Mouse (Mus musculus): ENCODE data around the gene Rptor. TPM values are rescaled to one million over a fixed set of nuclear protein-coding genes. Genes with fewer than 3 reads are reported as not detected.

The Rptor gene
- 4.9 and 5.9 TPM in 2 replicates for polyA plus RNA-seq (2015; fragmentation: Nextera tagmentation; extraction: Ambion mirVana)

DNA sequence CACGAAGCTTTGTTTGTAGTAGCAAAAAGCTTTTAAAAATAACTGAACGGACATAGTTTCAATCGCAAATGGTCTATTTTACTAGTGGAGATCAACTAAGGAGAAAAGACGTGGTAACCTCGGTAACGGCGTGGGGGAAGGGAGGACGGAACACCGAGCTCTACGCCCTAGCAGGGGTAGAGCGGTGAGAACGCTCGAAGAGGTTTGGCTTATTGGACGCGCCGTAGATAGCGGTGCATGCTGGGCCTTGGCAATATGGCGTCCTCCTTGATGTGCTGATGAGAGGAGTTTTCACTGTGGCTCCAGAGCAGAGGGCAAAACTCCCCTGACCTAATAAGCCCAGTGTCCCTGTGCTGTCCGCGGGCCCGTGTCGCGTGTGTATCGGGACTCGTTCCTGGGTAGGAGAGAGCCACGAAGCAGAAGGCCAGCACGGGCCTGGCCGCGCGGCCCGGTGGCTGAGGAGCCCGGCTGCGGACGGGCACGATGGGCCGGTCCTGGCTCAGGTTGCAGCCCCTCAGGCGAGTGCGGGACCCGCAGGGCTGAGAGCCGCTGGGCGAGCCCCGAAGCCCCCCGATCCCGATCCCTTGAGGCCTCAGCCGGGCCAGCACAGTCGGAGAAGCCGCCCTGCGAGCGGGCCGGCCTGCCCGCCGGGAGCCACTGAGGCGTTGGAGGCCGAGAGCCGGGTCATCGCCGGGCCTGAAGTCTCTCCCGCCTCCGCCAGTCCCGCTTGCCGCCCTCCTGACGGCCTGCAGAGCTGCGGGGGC, at the start of gene Rptor:
TSS of gene Rptor (plus strand) at position 143 of the 764 bp plus-strand sequence.
- ATAC-seq (ENCODE audit: insufficient read depth) = peak; percentile 97
- peak within 1 kb of the TSS; percentile 99 for H3K4me3 ChIP-seq (replicated peaks)
- H3K9ac ChIP-seq = peak within 1 kb of the TSS; percentile 91
- WGBS (ENCODE audit: insufficient replicate concordance) = under 1% methylated on average over 63 of the region's 63 CpGs
- peak within 1 kb of the TSS; percentile 73 for H3K27ac ChIP-seq (replicated peaks)
- no peaks in the 10 kb centered on the region for H3K9me3 ChIP-seq (replicated peaks)
- peak within 1 kb of the TSS; percentile 90 for H3K4me2 ChIP-seq
- H3K4me1 ChIP-seq (replicated peaks) = peaks cover 22% of the 10 kb centered on the region
- peaks cover 4% of the 10 kb centered on the region for H3K36me3 ChIP-seq (replicated peaks)
- peaks cover under 1% of the 10 kb centered on the region; the same call in 1 of the 2 replicates for H3K27me3 ChIP-seq

DNA sequence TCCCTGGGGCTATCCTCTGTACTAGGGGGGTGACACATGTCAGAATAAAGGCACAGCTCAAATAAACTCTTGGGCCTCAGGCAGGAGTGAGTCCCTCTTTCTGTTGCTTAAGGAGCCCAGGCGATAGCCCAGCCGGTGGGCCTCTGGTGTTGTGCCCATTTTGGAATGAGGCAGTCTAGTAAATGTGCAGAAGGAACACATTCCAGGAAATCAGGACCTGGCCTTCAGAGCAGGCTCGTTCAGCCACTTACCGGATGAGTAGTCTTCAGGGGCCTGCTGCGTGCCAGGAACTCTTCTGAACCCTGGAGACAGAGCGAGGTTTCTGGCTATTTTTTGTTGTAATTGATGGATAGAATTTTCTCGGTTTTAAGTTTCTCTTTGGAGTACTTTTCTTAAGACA, 48.0 kb upstream of the Rptor start:
- Histone ChIP-seq H3K27me3 (peaks cover 89% of the 10 kb centered on the region), H3K4me3 (replicated peaks) (no peak overlapping the region), H3K4me1 (replicated peaks) (peaks cover 5% of the 10 kb centered on the region; the same call in 1 of the 2 replicates), H3K4me2 (no peak overlapping the region), H3K9me3 (replicated peaks) (no peaks in the 10 kb centered on the region), H3K9ac (no peak overlapping the region), H3K27ac (replicated peaks) (no peak overlapping the region), H3K36me3 (replicated peaks) (no peaks in the 10 kb centered on the region)
- no peak for ATAC-seq (ENCODE audit: insufficient read depth)
- WGBS (ENCODE audit: insufficient replicate concordance) = 65% methylated on average over 7 of the region's 7 CpGs

DNA sequence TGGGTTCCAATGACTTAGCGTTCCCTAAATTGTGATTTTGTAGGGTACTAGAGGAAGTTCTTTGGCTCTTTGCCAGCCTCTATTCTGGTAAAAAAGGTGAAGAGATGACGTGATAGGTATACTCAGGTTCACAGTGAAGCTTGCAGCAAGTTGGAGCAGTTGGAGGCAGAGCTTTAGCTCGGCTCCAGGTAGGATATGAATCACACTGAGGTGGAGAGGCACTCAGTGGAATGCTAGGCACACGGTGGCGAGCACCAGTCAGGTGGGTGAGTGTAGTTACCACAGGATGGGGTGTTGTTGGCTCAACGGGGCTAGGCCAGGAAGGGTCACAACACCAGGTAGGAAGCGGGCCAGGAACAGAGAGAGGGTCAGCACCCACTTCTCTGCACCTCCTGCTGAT, 47.5 kb upstream of the Rptor start:
- no peak overlapping the region for H3K27ac ChIP-seq (replicated peaks)
- H3K36me3 ChIP-seq (replicated peaks) = no peaks in the 10 kb centered on the region
- no peak for ATAC-seq (ENCODE audit: insufficient read depth)
- no peaks in the 10 kb centered on the region for H3K9me3 ChIP-seq (replicated peaks)
- WGBS (ENCODE audit: insufficient replicate concordance) = 58% methylated on average over 7 of the region's 7 CpGs
- H3K4me3 ChIP-seq (replicated peaks) = no peak overlapping the region
- peaks cover 89% of the 10 kb centered on the region for H3K27me3 ChIP-seq
- no peak overlapping the region for H3K4me2 ChIP-seq
- no peak overlapping the region for H3K9ac ChIP-seq
- peaks cover 5% of the 10 kb centered on the region; the same call in 1 of the 2 replicates for H3K4me1 ChIP-seq (replicated peaks)

GRCm38 (mm10) chr11:119557940-119558869, 44.5 kb upstream of the Rptor start:
- H3K9ac ChIP-seq = no peak overlapping the region
- peaks cover 85% of the 10 kb centered on the region for H3K27me3 ChIP-seq
- 28% methylated on average over 17 of the region's 17 CpGs for WGBS (ENCODE audit: insufficient replicate concordance)
- H3K9me3 ChIP-seq (replicated peaks) = no peaks in the 10 kb centered on the region
- no peak overlapping the region for H3K4me2 ChIP-seq
- no peak for ATAC-seq (ENCODE audit: insufficient read depth)
- no peak overlapping the region for H3K27ac ChIP-seq (replicated peaks)
- no peaks in the 10 kb centered on the region for H3K36me3 ChIP-seq (replicated peaks)
- no peaks in the 10 kb centered on the region for H3K4me1 ChIP-seq (replicated peaks)
- no peak overlapping the region for H3K4me3 ChIP-seq (replicated peaks)

- no peaks in the 10 kb centered on the region for H3K36me3 ChIP-seq (replicated peaks)
- H3K4me1 ChIP-seq (replicated peaks) = no peaks in the 10 kb centered on the region
- H3K27ac ChIP-seq (replicated peaks) = no peak overlapping the region
- peaks cover 87% of the 10 kb centered on the region for H3K27me3 ChIP-seq
- WGBS (ENCODE audit: insufficient replicate concordance) = 30% methylated on average over 9 of the region's 9 CpGs
- no peak overlapping the region for H3K4me3 ChIP-seq (replicated peaks)
- H3K9ac ChIP-seq = no peak overlapping the region
- ATAC-seq (ENCODE audit: insufficient read depth) = no peak
- no peak overlapping the region for H3K4me2 ChIP-seq
- no peaks in the 10 kb centered on the region for H3K9me3 ChIP-seq (replicated peaks)
Measured at GRCm38 (mm10) chr11:119558870-119559610, 43.7 kb upstream of the Rptor start.

GRCm38 (mm10) chr11:119562286-119562685, 40.4 kb upstream of the Rptor start:
- Histone ChIP-seq H3K4me2 (no peak overlapping the region), H3K36me3 (replicated peaks) (no peaks in the 10 kb centered on the region), H3K27me3 (peaks cover 77% of the 10 kb centered on the region), H3K4me1 (replicated peaks) (no peaks in the 10 kb centered on the region), H3K27ac (replicated peaks) (no peak overlapping the region), H3K9me3 (replicated peaks) (no peaks in the 10 kb centered on the region), H3K4me3 (replicated peaks) (no peak overlapping the region), H3K9ac (no peak overlapping the region)
- WGBS (ENCODE audit: insufficient replicate concordance) = 34% methylated on average over 6 of the region's 6 CpGs
- ATAC-seq (ENCODE audit: insufficient read depth) = no peak

DNA sequence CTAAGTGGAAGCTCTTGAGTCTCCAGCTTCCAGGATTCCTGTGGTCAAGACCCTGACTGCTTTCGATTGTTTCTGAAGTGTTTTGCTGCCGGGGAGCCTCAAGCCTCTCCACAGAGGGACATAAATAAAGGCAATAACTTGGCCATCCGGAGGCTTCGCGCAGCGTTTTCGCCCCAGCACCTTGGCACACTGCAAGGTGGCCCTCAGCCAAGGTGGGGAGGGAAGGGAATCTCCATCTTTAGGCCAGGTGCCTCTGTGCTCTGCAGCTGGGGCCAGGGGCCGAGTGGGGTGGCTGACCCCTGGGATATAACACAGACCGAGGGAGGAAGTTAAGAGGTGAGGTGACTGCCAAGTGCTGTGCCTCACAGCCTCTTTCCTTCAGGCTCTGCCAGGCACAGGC, 39.5 kb upstream of the Rptor start:
- Histone ChIP-seq H3K27ac (replicated peaks) (no peak overlapping the region), H3K4me2 (no peak overlapping the region), H3K9me3 (replicated peaks) (no peaks in the 10 kb centered on the region), H3K4me3 (replicated peaks) (no peak overlapping the region), H3K27me3 (peaks cover 68% of the 10 kb centered on the region), H3K36me3 (replicated peaks) (no peaks in the 10 kb centered on the region), H3K9ac (no peak overlapping the region), H3K4me1 (replicated peaks) (no peaks in the 10 kb centered on the region)
- WGBS (ENCODE audit: insufficient replicate concordance) = 23% methylated on average over 9 of the region's 9 CpGs
- ATAC-seq (ENCODE audit: insufficient read depth) = no peak

GRCm38 (mm10) chr11:119564383-119564782, 38.3 kb upstream of the Rptor start:
- Histone ChIP-seq H3K27me3 (peaks cover 59% of the 10 kb centered on the region), H3K27ac (replicated peaks) (no peak overlapping the region), H3K4me1 (replicated peaks) (no peaks in the 10 kb centered on the region), H3K9me3 (replicated peaks) (no peaks in the 10 kb centered on the region), H3K9ac (no peak overlapping the region), H3K4me3 (replicated peaks) (no peak overlapping the region), H3K4me2 (no peak overlapping the region), H3K36me3 (replicated peaks) (no peaks in the 10 kb centered on the region)
- ATAC-seq (ENCODE audit: insufficient read depth) = no peak
- whole genome bisulfite sequencing (ENCODE audit: insufficient replicate concordance) = 74% methylated on average over 10 of the region's 10 CpGs

DNA sequence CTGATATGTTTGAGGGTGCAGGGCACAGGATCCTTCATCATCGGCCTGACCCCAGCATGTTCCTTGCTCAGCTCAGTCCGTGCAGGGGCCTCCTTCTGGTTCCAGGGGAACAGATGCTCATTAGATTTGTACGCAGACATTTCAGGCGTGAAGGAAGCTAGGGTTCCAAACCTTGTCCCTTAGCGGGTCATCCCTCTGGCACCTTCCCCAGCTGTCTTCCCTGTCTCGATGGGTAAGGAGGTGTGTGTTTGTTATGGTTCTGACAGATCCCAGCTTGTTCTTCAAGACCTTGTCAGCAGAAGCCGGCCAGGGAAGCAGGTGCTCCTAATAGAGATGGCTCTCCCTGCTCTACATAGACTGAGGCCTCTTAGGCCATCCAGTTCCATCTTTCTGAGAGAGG, 37.7 kb upstream of the Rptor start:
- no peak overlapping the region for H3K4me2 ChIP-seq
- ATAC-seq (ENCODE audit: insufficient read depth) = no peak
- no peak overlapping the region for H3K4me3 ChIP-seq (replicated peaks)
- H3K27me3 ChIP-seq = peaks cover 54% of the 10 kb centered on the region
- no peaks in the 10 kb centered on the region for H3K9me3 ChIP-seq (replicated peaks)
- 60% methylated on average over 7 of the region's 7 CpGs for WGBS (ENCODE audit: insufficient replicate concordance)
- H3K9ac ChIP-seq = no peak overlapping the region
- H3K36me3 ChIP-seq (replicated peaks) = no peaks in the 10 kb centered on the region
- no peak overlapping the region for H3K27ac ChIP-seq (replicated peaks)
- H3K4me1 ChIP-seq (replicated peaks) = no peaks in the 10 kb centered on the region

DNA sequence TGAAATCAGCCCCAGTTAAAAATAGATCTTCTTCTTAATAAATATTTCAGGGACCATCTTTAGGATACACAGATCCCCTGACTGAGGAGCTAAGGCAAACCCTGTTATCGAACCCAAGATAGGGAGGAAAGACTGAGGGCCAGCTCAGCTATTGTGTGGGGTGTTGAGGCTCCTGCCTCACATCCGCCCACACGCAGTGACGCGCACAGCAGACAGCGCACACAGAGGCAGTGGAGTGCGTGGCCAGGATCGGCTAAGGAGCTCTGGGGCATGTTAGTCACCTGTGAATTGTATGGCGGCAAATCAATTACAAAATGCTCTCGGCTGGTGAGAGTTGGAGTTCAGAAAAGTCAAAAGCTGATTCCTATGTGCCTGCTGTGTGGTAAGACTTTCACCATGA, 37.0 kb upstream of the Rptor start:
- no peaks in the 10 kb centered on the region for H3K4me1 ChIP-seq (replicated peaks)
- peaks cover 47% of the 10 kb centered on the region for H3K27me3 ChIP-seq
- no peak for ATAC-seq (ENCODE audit: insufficient read depth)
- no peak overlapping the region for H3K27ac ChIP-seq (replicated peaks)
- no peak overlapping the region for H3K4me3 ChIP-seq (replicated peaks)
- H3K9ac ChIP-seq = no peak overlapping the region
- 38% methylated on average over 10 of the region's 10 CpGs for WGBS (ENCODE audit: insufficient replicate concordance)
- no peak overlapping the region for H3K4me2 ChIP-seq
- H3K36me3 ChIP-seq (replicated peaks) = no peaks in the 10 kb centered on the region
- no peaks in the 10 kb centered on the region for H3K9me3 ChIP-seq (replicated peaks)

DNA sequence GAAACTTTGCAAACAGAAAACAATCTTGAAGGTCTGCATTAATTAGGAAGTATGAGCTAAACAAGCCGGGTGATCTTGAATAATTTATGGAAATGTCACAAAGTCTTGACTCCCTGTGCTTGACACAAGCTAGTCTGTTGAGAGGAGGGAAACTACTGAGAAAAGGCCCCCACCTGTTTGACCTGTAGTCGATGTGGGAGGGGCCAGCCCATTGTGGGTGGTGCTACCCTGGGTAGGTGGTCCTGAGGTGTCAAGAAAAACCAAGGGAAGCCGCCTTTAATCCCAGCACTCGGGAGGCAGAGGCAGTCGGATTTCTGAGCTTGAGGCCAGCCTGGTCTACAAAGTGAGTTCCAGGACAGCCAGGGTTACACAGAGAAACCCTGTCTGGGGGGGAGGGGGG, 36.5 kb upstream of the Rptor start:
- no peaks in the 10 kb centered on the region for H3K4me1 ChIP-seq (replicated peaks)
- no peaks in the 10 kb centered on the region for H3K36me3 ChIP-seq (replicated peaks)
- H3K4me2 ChIP-seq = no peak overlapping the region
- H3K9me3 ChIP-seq (replicated peaks) = no peaks in the 10 kb centered on the region
- ATAC-seq (ENCODE audit: insufficient read depth) = no peak
- H3K27me3 ChIP-seq = peaks cover 42% of the 10 kb centered on the region
- H3K4me3 ChIP-seq (replicated peaks) = no peak overlapping the region
- H3K9ac ChIP-seq = no peak overlapping the region
- 39% methylated on average over 5 of the region's 5 CpGs for WGBS (ENCODE audit: insufficient replicate concordance)
- no peak overlapping the region for H3K27ac ChIP-seq (replicated peaks)
